Mouse (Mus musculus) limb, embryonic 13.5 days (tissue): ENCODE data around the gene Polr1c. TPM values are rescaled to one million over a fixed set of nuclear protein-coding genes. Genes with fewer than 3 reads are reported as not detected.
A peak's percentile ranks its signal among the peaks of the same experiment; 100 is the strongest.

Source experiments
- ATAC-seq: fragments of 200-750 bp; cut with Nextera tagmentation; 2 replicates; pipeline ENCODE4 v1.8.0; 2017; ENCODE audit warnings: low read depth, moderate number of reproducible peaks, moderate TSS enrichment; ENCODE audit not compliant: low FRiP score
- H3K27ac ChIP-seq: fragments of 300-500 bp; sonication (generic); 2 replicates; pipeline ENCODE4 v1.5.1; 2015; ENCODE audit warnings: inconsistent platforms, mild to moderate bottlenecking, moderate library complexity
- H3K27me3 ChIP-seq: fragments of 300-500 bp; sonication (generic); 2 replicates; pipeline ENCODE4 v1.6.1; 2015; ENCODE audit warnings: mild to moderate bottlenecking, inconsistent platforms
- H3K36me3 ChIP-seq: fragments of 300-500 bp; sonication (generic); 2 replicates; pipeline ENCODE4 v1.6.1; 2015; ENCODE audit warnings: inconsistent platforms, mild to moderate bottlenecking, moderate library complexity
- H3K4me1 ChIP-seq: fragments of 300-500 bp; sonication (generic); 2 replicates; pipeline ENCODE4 v1.6.1; 2015; ENCODE audit warnings: inconsistent platforms
- H3K4me2 ChIP-seq: fragments of 300-500 bp; sonication (generic); replicated peaks from 2 replicates; pipeline ENCODE4 v1.6.1; 2015; ENCODE audit warnings: inconsistent platforms, mild to moderate bottlenecking, moderate library complexity
- H3K4me3 ChIP-seq: fragments of 300-500 bp; sonication (generic); 2 replicates; pipeline ENCODE4 v1.5.1; 2015; ENCODE audit warnings: moderate library complexity, mild to moderate bottlenecking, inconsistent platforms
- H3K9ac ChIP-seq: fragments of 300-500 bp; sonication (generic); 2 replicates; pipeline ENCODE4 v1.6.1; 2015; ENCODE audit warnings: mild to moderate bottlenecking, inconsistent platforms
- H3K9me3 ChIP-seq: fragments of 300-500 bp; sonication (generic); 2 replicates; pipeline ENCODE4 v1.6.1; 2016; ENCODE audit warnings: inconsistent platforms
- WGBS: fragments of 180-500 bp; shearing (Covaris S2); methylation state at CpG from one replicate; pipeline ENCODE4 v1.1.7; 2015; 5-methylcytosine and 5-hydroxymethylcytosine counted together
- polyA plus RNA-seq: library from polyadenylated mRNA; unstranded; fragments of >200 nt; fragmentation: Nextera tagmentation; extraction: Ambion mirVana; gene quantifications from 2 replicates; pipeline ENCODE4 v1.2.1, GENCODE M21; 2015

The Polr1c gene
- 103 and 105 TPM in 2 replicates for polyA plus RNA-seq

DNA sequence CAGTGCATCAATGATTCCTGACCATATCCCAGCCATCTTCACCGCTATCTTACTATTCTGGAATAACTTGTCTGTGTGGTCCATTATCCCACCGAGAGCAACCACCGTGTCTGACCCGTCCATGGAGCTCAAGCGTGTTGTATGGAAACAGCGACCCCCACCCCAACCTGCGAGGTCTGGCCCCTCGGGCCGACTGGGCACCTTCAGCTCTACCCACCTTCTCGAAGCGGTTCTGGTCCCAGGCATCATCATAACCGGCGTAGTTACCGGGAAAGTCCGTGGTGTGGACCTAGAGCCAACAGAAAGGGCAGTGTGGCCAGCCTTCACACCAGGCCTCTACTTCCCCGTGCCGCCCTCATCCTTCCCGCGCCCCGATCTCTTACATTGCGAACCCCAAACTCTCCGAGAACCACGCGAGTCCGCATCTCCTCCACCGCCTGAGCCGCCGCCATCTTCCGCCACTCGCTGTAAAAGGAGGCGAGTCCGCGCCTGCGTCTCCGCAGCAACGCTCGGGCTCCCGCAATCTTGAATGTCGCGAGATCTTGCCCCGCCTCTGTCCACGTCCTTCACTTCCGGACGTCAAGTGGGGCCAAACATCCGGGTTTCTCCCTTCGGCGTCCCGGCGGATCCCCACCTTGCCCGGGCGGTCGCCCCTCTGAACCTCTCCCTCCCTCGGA, at the start of gene Polr1c, which contains the start of gene Yipf3:
Gene Polr1c, minus strand, starts transcription at position 543 of the 677 bp plus-strand sequence.
Gene Yipf3, plus strand, starts transcription at position 569 of the 677 bp plus-strand sequence.
- peaks cover 21% of the 10 kb centered on the region for H3K4me1 ChIP-seq
- peak within 1 kb of the TSS; percentile 98 for H3K4me3 ChIP-seq
- H3K27ac ChIP-seq = peak within 1 kb of the TSS; percentile 70
- no peaks in the 10 kb centered on the region for H3K9me3 ChIP-seq
- peak within 1 kb of the TSS; percentile 96 for H3K4me2 ChIP-seq
- H3K9ac ChIP-seq = peak within 1 kb of the TSS; percentile 97
- H3K36me3 ChIP-seq = peaks cover 75% of the 10 kb centered on the region
- WGBS = under 1% methylated on average over 53 of the region's 53 CpGs
- no peaks in the 10 kb centered on the region for H3K27me3 ChIP-seq
- ATAC-seq = peak; percentile 92

DNA sequence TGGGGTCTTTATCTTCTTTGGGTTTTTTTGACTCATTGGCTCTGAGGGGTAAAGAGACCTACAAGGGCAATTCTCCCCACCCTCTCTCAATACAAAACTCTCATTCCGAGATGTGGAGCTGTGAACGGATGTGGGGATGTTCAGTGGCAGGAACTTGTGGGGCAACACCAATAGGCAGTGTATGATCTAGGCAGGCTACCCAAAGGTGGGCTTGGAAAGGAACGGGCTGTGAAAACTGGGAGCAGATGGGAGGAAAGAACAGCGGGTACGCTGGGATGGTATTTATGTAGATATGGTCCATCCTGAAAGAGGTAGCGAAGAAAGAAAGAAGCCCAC, 49.1 kb upstream of the Polr1c start:
- H3K9ac ChIP-seq = peak overlapping the region; percentile 76; the same call in 1 of the 2 replicates
- no peak for ATAC-seq
- peak overlapping the region; percentile 100 for H3K4me2 ChIP-seq
- peak overlapping the region; percentile 66 for H3K4me3 ChIP-seq
- no peak overlapping the region for H3K27ac ChIP-seq
- H3K4me1 ChIP-seq = peaks cover 17% of the 10 kb centered on the region
- peaks cover 75% of the 10 kb centered on the region for H3K27me3 ChIP-seq
- H3K9me3 ChIP-seq = no peaks in the 10 kb centered on the region
- H3K36me3 ChIP-seq = no peaks in the 10 kb centered on the region
- WGBS = 12% methylated on average over 6 of the region's 6 CpGs

DNA sequence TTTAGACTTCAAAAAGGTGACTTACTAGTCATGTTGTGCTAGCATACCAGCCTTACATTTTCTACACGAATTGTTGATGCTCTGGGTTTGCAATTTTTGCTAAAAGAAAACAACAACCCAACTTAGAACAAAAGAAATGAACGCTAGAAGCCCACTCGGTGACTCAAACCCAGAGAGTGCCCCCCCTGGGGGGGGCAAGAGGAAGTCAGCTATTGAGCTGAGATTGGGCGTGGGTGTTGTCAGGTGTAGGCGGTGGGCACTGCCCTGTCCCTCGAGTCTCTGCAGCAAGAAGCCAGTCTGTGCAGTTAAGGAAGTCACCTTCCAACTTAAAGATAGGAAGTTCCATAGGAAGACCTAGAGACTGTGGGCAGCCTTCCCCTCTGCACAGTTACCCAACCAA, 48.7 kb upstream of the Polr1c start:
- ATAC-seq = no peak
- Histone ChIP-seq H3K4me2 (peak overlapping the region; percentile 100), H3K9ac (no peak overlapping the region), H3K4me1 (peaks cover 17% of the 10 kb centered on the region), H3K27ac (no peak overlapping the region), H3K36me3 (no peaks in the 10 kb centered on the region), H3K9me3 (no peaks in the 10 kb centered on the region), H3K27me3 (peaks cover 74% of the 10 kb centered on the region), H3K4me3 (peak overlapping the region; percentile 66)
- WGBS = 35% methylated on average over 6 of the region's 6 CpGs

DNA sequence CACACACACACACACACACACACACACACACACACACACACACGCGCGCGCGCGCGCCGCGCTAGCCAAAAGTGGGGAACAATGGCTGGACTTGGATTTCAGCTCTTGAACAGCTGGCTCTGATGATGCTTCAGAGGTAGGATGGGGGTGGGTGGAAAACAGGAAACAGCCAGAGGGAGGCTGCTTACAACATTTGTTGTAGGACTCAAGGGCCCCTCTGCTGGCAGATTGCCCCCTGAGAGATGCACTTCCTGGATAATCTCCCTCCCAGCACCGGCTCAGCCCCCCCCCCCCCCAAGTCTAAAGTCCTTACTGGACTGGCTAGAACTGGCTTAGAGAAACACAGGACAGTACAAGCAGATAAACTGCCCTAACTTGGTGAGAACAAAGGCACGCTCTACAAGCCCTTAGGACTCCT, 39.8 kb upstream of the Polr1c start:
- Histone ChIP-seq H3K9ac (no peak overlapping the region), H3K36me3 (no peaks in the 10 kb centered on the region), H3K27me3 (no peaks in the 10 kb centered on the region; the same call in 1 of the 2 replicates), H3K4me2 (peak overlapping the region; percentile 21; the same call in 1 of the 2 replicates), H3K4me3 (no peak overlapping the region), H3K4me1 (peaks cover 18% of the 10 kb centered on the region), H3K9me3 (no peaks in the 10 kb centered on the region), H3K27ac (peak overlapping the region; percentile 63; the same call in 1 of the 2 replicates)
- 73% methylated on average over 10 of the region's 11 CpGs for WGBS
- peak; percentile 35; the same call in 1 of the 2 replicates for ATAC-seq

DNA sequence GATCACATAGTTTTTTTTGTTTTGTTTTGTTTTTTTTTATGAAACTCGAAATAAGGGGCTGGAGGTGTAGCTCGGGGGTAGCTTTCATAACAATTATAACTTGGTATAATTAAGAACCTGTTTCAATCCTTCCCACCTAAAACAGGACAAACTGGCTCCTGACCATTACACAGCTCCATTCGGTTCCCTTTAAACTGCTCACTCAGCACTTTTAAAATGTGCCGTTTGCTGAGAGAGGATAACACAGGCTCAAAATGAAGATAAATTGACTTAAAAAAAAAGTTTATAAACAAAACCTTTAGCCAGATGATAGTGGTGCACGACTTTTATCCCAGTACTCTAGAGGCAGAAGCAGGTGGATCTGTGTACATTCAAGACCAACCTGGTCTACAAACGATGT, 37.6 kb upstream of the Polr1c start:
- peaks cover 36% of the 10 kb centered on the region for H3K4me1 ChIP-seq
- H3K27ac ChIP-seq = no peak overlapping the region
- ATAC-seq = no peak
- peaks cover 7% of the 10 kb centered on the region for H3K36me3 ChIP-seq
- H3K4me3 ChIP-seq = no peak overlapping the region
- no peak overlapping the region for H3K4me2 ChIP-seq
- no peak overlapping the region for H3K9ac ChIP-seq
- H3K27me3 ChIP-seq = no peaks in the 10 kb centered on the region; the same call in 1 of the 2 replicates
- 66% methylated on average over 6 of the region's 6 CpGs for WGBS
- no peaks in the 10 kb centered on the region for H3K9me3 ChIP-seq

DNA sequence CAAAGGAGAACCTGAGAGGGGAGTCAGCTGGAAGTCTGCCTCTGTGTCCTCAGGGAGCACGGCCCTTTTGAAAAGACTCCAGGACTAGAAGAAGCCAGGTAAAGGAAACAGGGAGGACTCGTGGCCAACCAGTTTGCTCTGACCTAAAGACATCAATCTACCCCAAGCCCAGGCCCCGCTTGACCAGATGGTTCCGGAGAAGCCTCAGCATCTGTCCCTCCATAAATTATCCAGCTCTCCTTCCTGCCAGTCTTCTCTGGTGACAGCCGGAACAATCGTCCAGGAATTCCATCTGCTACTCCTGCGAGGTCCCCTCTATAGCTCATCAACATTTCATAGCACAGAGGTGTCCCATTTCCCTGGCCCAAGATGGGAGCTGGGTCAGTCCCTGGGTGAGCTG, 36.8 kb upstream of the Polr1c start:
- Histone ChIP-seq H3K4me3 (no peak overlapping the region), H3K4me1 (peaks cover 36% of the 10 kb centered on the region), H3K9ac (no peak overlapping the region), H3K4me2 (no peak overlapping the region), H3K9me3 (no peaks in the 10 kb centered on the region), H3K27ac (no peak overlapping the region), H3K36me3 (peaks cover 14% of the 10 kb centered on the region), H3K27me3 (no peaks in the 10 kb centered on the region)
- 47% methylated on average over 7 of the region's 7 CpGs for WGBS
- no peak for ATAC-seq

DNA sequence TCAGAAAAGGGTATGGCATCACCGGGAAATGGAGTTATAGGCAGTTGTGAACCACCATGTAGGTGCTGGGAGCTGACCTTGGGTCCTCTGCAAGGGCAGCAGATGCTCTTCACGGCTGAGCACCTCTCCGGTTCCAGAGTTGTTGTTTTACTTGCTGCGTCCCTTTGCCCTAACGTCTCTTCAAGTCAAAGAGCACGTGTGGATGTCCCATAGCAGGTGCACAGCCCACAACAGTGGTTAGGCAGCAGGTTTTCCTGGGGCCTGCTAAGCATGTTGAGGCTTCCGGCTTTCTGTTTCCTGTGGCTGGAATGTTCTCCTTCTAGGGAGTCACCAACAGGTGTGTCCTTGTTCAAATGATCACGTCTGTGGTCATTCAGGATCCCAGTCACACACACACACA, 36.1 kb upstream of the Polr1c start:
- no peak for ATAC-seq
- WGBS = 78% methylated on average over 8 of the region's 8 CpGs
- no peaks in the 10 kb centered on the region for H3K27me3 ChIP-seq
- H3K4me1 ChIP-seq = peaks cover 39% of the 10 kb centered on the region
- no peaks in the 10 kb centered on the region for H3K9me3 ChIP-seq
- no peak overlapping the region for H3K4me3 ChIP-seq
- peaks cover 22% of the 10 kb centered on the region for H3K36me3 ChIP-seq
- H3K4me2 ChIP-seq = no peak overlapping the region
- no peak overlapping the region for H3K9ac ChIP-seq
- no peak overlapping the region for H3K27ac ChIP-seq

DNA sequence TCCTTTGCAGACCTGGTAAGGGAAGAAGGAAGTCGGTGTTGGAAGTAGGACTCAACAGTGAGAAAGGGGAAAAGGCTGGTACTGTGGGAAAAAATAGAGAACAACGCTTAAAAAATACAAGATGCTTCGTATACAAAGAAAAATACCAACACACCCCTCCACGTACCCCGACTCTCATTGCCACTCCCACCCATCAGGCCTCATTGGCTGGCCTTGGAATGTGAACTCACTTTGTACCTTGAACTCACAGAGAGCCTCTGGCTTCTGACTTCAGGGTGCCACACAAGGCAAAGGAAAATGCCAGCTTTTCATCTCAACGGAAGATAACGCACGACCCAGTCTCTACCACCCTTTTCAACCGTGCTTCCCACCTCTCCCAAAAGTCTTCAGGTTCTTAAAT, 35.3 kb upstream of the Polr1c start:
- peak overlapping the region; percentile 68 for H3K4me3 ChIP-seq
- H3K9ac ChIP-seq = no peak overlapping the region; the same call in 1 of the 2 replicates
- peaks cover 44% of the 10 kb centered on the region for H3K4me1 ChIP-seq
- H3K36me3 ChIP-seq = peaks cover 29% of the 10 kb centered on the region
- peak overlapping the region; percentile 88 for H3K4me2 ChIP-seq
- H3K27ac ChIP-seq = no peak overlapping the region
- 27% methylated on average over 9 of the region's 9 CpGs for WGBS
- peak; percentile 21; the same call in 1 of the 2 replicates for ATAC-seq
- no peaks in the 10 kb centered on the region for H3K27me3 ChIP-seq
- H3K9me3 ChIP-seq = no peaks in the 10 kb centered on the region

DNA sequence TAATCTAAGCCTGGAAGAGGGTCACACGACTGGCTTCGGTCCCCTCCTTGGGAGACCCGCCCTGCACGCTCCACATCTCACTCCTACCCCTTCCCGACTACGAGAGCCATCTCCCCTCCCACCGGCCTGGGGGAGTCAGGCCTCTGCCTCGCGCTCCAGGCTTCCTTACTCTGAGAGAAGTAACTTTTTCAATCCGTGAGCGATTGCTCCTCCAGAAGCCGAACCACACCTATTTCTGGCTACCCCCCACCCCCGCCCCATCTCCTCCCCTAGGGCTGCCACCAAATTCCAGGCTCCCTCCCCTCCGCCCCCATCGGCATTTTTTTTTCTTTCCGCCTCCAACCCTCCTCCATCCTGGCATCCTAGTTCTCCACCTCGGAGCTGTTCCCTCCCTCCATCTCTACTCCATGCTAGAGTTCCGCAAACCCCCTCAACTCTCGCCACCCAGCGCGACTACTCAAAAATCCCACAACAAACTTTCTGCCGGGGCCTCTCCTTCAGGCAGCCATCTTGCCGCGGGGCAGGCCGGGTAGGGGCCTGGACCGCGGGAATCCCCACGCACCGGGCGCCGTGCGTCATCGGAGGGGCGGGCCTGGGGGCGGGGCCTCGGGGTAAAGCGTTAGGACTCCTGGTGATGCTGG, 34.7 kb upstream of the Polr1c start, which contains the start of gene Tjap1:
Gene Tjap1, minus strand, starts transcription at position 544 of the 641 bp plus-strand sequence.
- WGBS = under 1% methylated on average over 37 of the region's 37 CpGs
- H3K4me2 ChIP-seq = peak within 1 kb of the TSS; percentile 88
- H3K4me3 ChIP-seq = peak within 1 kb of the TSS; percentile 68
- H3K9me3 ChIP-seq = no peaks in the 10 kb centered on the region
- peak within 1 kb of the TSS; percentile 84 for H3K9ac ChIP-seq
- H3K27ac ChIP-seq = peak within 1 kb of the TSS; percentile 93
- ATAC-seq = peak; percentile 92
- peaks cover 44% of the 10 kb centered on the region for H3K4me1 ChIP-seq
- H3K27me3 ChIP-seq = no peaks in the 10 kb centered on the region
- peaks cover 31% of the 10 kb centered on the region for H3K36me3 ChIP-seq

DNA sequence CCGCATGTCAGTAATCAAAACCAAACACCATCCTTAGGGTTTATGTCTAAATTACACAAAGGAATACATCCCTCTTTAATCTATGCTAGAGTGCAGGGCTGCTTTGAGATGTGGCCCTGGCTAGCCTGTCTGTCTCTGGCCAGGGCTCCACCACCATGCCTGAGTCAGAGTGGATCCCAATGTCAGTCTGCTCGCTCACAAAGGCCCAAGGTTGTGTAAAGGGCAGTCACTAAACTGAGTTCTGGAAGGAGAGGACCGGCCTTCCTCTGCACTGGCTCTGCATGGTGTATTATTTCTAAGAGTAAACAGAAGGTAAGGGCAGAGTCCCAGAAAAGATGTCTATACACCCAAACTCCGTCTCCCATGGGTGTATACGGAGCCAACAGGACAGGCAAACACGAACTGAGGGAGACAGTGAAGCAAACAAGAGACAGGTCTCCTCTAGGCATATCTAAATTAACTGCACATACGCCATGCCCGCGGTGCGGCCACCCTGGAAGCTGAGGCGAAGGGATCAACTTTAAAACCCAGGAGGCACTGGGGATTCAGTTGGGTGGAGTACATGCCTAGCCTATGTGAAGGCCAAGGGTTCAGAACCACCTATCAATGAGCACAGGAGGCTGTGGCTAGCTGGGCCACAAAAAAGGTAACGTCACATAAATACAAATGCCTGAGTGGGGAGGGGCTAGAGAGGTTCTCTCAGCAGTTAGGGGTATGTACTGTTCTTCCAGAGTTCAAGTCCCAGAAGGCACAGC, 30.3 kb upstream of the Polr1c start:
- Histone ChIP-seq H3K9ac (peak overlapping the region; percentile 50; the same call in 1 of the 2 replicates), H3K27me3 (no peaks in the 10 kb centered on the region), H3K4me3 (no peak overlapping the region), H3K9me3 (no peaks in the 10 kb centered on the region), H3K27ac (peak overlapping the region; percentile 73; the same call in 1 of the 2 replicates), H3K4me1 (peaks cover 57% of the 10 kb centered on the region), H3K4me2 (0 out of 2 replicates have a peak overlapping the region, but pooled peaks have one; percentile 12), H3K36me3 (peaks cover 61% of the 10 kb centered on the region)
- 68% methylated on average over 12 of the region's 12 CpGs for WGBS
- peak; percentile 8; the same call in 1 of the 2 replicates for ATAC-seq

DNA sequence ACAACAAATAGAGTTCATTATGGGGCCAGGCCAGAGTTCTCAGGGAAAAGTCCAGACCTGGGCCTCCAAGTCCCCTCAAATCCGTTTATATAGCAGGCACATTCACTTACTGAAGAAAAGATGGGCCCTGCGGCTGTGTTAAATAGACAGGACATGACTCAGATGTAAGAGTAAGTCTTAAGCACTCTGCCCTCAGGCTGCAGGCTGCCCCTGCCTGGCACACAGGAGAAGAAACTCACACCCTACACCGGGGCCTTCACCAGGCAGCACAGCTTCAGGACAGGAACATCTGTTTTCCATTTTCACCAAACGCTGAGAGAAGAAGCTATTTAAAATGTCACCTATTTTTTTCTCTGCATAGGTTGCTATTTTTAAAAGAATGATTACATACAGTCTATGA, 29.7 kb upstream of the Polr1c start:
- WGBS = 15% methylated on average over 4 of the region's 4 CpGs
- Histone ChIP-seq H3K4me2 (peak overlapping the region; percentile 31; the same call in 1 of the 2 replicates), H3K27me3 (no peaks in the 10 kb centered on the region), H3K36me3 (peaks cover 66% of the 10 kb centered on the region), H3K4me1 (peaks cover 62% of the 10 kb centered on the region), H3K27ac (peak overlapping the region; percentile 67; the same call in 1 of the 2 replicates), H3K9ac (peak overlapping the region; percentile 50; the same call in 1 of the 2 replicates), H3K9me3 (no peaks in the 10 kb centered on the region), H3K4me3 (no peak overlapping the region)
- ATAC-seq = peak; percentile 43; the same call in 1 of the 2 replicates
